Mouse (Mus musculus): ENCODE data around the gene Arhgef16. TPM values are rescaled to one million over a fixed set of nuclear protein-coding genes. Genes with fewer than 3 reads are reported as not detected.

The Arhgef16 gene
- total and polyA plus RNA-seq, 3 experiments = not detected

- dilution Hi-C loops (cut with MboI; ENCODE audit: extremely low pct_ligation_motif_present, extremely low pct_unique_long_range_greater_than_20kb, low sequenced_read_pairs) = no loop called here
- Histone ChIP-seq H3K4me1 (ENCODE audit: control insufficient read depth in 1 of 2, insufficient read depth in 2 of 2) (no peaks in the 10 kb centered on the region), H3K36me3 (replicated peaks in 1 of 2; ENCODE audit: control insufficient read depth in 1 of 2, insufficient read depth in 1 of 2, low read length in 1 of 2) (no peaks in the 10 kb centered on the region), H3K27me3 (replicated peaks) (no peaks in the 10 kb centered on the region), H3K4me2 (ENCODE audit: insufficient read depth, low read depth, poor library complexity, severe bottlenecking) (no peak overlapping the region), H3K9ac (ENCODE audit: insufficient read depth, low read depth) (no peak overlapping the region), H3K27ac (ENCODE audit: insufficient read depth, low read depth) (no peak overlapping the region), H3K79me2 (replicated peaks; ENCODE audit: control insufficient read depth, extremely low read depth, insufficient read depth, poor library complexity, severe bottlenecking) (no peaks in the 10 kb centered on the region), H3K9me3 (replicated peaks; ENCODE audit: low read length) (peaks cover 64% of the 10 kb centered on the region), H3K4me3 (replicated peaks in 1 of 3; ENCODE audit: low read depth in 2 of 3, low read length in 2 of 3, poor library complexity in 1 of 3) (no peak overlapping the region)
- TF ChIP-seq CHD1 (IDR thresholded peaks at IDR 0.05; ENCODE audit: low read depth, low read length) = no peak
- TF ChIP-seq MEF2A (IDR thresholded peaks at IDR 0.05; ENCODE audit: borderline replicate concordance, low read depth, low read length) = no peak
- TF ChIP-seq MXI1 (IDR thresholded peaks at IDR 0.05; ENCODE audit: low read depth, low read length) = no peak
- no peak for TF ChIP-seq SMC3 (IDR thresholded peaks at IDR 0.05; ENCODE audit: low read depth, low read length)
- TF ChIP-seq POLR2A (IDR thresholded peaks at IDR 0.05; ENCODE audit: low read depth, low read length) = no peak
- no peak for TF ChIP-seq ZMIZ1 (IDR thresholded peaks at IDR 0.05; ENCODE audit: low read depth, low read length)
- TF ChIP-seq GABPA (IDR thresholded peaks at IDR 0.05; ENCODE audit: insufficient replicate concordance, low read depth, low read length) = no peak
- TF ChIP-seq JUND (conservative IDR thresholded peaks at IDR 0.05; ENCODE audit: low read depth, low read length) = no peak
- TF ChIP-seq RCOR1 (conservative IDR thresholded peaks at IDR 0.05; ENCODE audit: low read depth, low read length) = no peak
- no peak for TF ChIP-seq HCFC1 (IDR thresholded peaks at IDR 0.05; ENCODE audit: low read depth, low read length)
- no peak for TF ChIP-seq EP300 (IDR thresholded peaks at IDR 0.05; ENCODE audit: low read length)
- no peak for TF ChIP-seq PAX5 (IDR thresholded peaks at IDR 0.05; ENCODE audit: low read length)
- DNase-seq (ENCODE audit: extremely low read depth) = no peak
- in situ Hi-C loops (cut with MboI; ENCODE audit: low pct_ligation_motif_present, low pct_unique_long_range_greater_than_20kb, low sequenced_read_pairs) = no loop called here
Observed at GRCm38 (mm10) chr4:154309131-154309530, 7.7 kb upstream of the Arhgef16 start.

DNA sequence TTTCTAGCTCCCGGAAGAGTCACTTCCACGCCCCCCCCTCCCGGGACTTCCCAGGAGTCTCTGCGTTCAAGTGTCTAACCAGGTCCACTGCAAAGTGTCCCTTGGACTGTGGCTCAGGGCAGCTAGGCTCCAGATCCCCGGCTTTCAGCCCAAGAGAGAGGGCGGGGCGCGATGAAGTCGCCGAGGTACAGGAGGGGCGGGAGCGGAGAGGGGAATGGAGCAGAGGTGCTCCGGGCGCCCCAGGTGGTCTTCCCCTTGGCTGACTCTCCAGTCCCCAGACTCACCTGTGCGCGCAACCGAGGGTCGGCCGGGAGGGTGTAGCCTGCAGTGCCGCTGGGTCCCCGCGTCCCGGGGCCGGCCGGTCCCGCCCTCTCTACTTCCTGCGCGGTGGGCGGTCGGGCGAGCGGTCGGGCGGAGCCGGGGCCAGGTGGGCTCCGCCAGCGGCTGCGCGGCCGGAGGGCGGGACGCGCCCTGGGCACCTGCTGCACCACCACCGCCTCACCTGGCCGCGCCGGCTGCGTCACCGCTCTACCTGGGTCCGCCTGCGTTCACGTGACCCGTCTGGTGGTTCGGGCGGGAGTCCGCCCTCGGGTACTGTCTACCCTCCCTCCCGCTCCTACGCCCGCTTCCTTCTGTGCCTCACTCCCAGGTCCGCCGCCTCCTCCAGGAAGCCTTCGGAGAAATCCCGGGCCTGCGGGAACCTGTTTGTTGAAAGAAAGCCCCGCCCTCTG is 1.8 kb downstream of the Arhgef16 start:
- in situ Hi-C loops (cut with MboI; ENCODE audit: low pct_ligation_motif_present, low pct_unique_long_range_greater_than_20kb, low sequenced_read_pairs) = no loop called here
- Histone ChIP-seq H3K27ac (ENCODE audit: insufficient read depth, low read depth) (no peak overlapping the region), H3K9ac (ENCODE audit: insufficient read depth, low read depth) (no peak overlapping the region), H3K9me3 (replicated peaks; ENCODE audit: low read length) (peaks cover 77% of the 10 kb centered on the region), H3K4me2 (ENCODE audit: insufficient read depth, low read depth, poor library complexity, severe bottlenecking) (no peak overlapping the region), H3K27me3 (replicated peaks) (no peaks in the 10 kb centered on the region), H3K4me3 (replicated peaks in 1 of 3; ENCODE audit: low read depth in 2 of 3, low read length in 2 of 3, poor library complexity in 1 of 3) (no peak overlapping the region), H3K79me2 (replicated peaks; ENCODE audit: control insufficient read depth, extremely low read depth, insufficient read depth, poor library complexity, severe bottlenecking) (no peaks in the 10 kb centered on the region), H3K36me3 (replicated peaks in 1 of 2; ENCODE audit: control insufficient read depth in 1 of 2, insufficient read depth in 1 of 2, low read length in 1 of 2) (no peaks in the 10 kb centered on the region), H3K4me1 (ENCODE audit: control insufficient read depth in 1 of 2, insufficient read depth in 2 of 2) (no peaks in the 10 kb centered on the region)
- dilution Hi-C loops (cut with MboI; ENCODE audit: extremely low pct_ligation_motif_present, extremely low pct_unique_long_range_greater_than_20kb, low sequenced_read_pairs) = no loop called here
- TF ChIP-seq IRF4 (IDR thresholded peaks at IDR 0.05; ENCODE audit: low read depth, low read length) = no peak
- TF ChIP-seq MXI1 (IDR thresholded peaks at IDR 0.05; ENCODE audit: low read depth, low read length) = no peak
- TF ChIP-seq CHD2 (IDR thresholded peaks at IDR 0.05; ENCODE audit: low read length) = no peak
- TF ChIP-seq POLR2AphosphoS2 (IDR thresholded peaks at IDR 0.05; ENCODE audit: low read depth, low read length) = no peak
- no peak for DNase-seq (ENCODE audit: extremely low read depth)
